Mouse (Mus musculus) embryo, embryonic 11.5 days (tissue): Measurements from ENCODE around the gene Spg21.

ENCODE experiments used
- DNase-seq: peaks from one replicate; pipeline ENCODE4 v3.0.0-alpha.2; 2012; ENCODE audit warnings: low read depth, low spot score

Gene Spg21

DNA sequence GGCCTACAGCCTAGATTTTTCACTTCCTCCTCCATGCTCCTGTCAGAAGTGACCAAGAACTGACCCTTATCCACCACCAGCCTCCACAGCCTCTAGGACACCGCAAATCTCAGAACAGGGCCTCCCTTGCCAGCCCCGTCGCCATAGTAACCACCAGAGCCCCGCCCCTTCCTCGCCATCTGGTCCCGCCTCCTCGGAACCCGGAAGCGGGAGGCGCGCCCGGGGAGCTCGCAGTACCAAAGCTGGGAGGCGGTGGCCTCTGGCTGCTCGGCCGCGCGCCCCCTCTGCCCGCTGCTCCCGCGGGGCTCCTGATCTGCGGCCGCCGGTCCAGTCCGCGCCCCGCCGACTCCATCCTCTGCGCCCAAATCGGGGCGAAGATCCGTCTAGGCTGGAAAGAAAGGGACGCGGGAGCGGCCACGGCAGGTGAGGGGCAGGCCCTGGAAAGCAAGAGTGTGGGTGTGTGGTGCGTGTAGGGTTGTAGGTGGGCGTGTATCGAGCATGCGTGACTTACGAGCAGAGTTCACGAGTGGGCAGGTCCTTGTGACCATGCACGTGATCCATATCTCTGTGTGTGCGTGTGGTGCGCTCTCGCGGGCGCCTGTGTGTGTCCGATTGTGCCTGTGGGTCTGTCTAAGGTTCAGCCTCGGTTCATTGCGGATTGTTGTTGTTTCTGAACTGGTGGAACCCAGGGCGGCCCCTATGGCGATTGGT lies at the start of gene Spg21:
TSS of gene Spg21 (plus strand) at position 216 of the 711 bp plus-strand sequence.
- peak; percentile 91 for DNase-seq

DNA sequence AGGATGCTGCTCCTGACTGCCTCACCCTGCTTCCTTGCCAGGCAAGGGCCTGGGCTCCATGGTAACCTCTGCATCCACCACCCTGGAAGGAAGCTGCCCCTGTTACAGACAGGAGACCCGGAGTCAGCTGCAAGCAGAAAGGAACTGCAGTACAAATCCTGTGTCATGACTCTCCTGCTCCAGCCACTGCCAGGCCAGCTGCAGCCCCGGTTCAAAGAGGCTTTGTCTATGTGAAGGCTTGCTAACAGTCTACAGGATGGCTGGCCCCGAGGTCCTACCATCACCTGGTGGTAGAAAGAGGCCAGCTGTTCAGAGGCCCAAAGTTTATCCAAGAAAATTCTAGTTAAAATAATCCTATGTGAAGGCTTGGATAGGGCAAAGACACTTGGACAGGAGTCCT lies 49.4 kb upstream of the Spg21 start:
- no peak for DNase-seq

DNA sequence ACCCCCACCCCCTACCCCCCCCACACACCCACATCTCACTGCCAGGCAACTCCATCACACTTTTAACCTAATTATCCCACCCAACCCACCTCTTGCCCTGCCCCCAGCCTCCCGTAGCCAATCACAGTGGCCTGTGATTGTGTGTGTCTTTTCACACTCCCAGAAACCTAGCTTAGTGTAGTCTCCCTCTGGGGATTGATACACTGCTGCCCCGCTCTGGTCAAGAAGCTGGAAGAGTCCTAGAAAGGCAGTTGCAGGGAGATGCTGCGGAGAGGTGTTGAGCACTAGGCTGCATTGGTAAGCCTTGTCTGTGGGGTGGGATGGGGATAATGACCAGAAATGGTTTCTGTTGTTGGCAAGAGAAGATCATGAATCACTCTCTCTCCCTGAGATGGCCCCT lies 43.0 kb upstream of the Spg21 start:
- no peak for DNase-seq

DNA sequence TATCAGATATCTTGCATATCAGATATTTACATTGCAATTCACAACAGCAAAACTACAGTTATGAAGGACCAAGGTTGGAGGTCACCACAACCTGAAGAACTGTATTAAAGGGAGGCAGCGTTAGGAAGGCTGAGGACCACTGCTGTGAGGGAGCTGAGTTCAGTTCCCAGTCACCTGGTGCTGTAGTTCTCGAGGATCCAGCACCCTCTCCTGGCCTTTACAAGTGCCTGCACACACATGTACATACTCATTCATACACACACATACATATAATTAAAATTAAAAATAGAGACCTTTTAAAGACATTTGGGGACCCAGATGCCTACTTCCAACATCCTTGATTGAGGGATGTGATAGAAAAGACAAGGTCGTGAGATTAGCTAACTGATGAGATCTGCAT lies 41.1 kb upstream of the Spg21 start:
- no peak for DNase-seq

DNA sequence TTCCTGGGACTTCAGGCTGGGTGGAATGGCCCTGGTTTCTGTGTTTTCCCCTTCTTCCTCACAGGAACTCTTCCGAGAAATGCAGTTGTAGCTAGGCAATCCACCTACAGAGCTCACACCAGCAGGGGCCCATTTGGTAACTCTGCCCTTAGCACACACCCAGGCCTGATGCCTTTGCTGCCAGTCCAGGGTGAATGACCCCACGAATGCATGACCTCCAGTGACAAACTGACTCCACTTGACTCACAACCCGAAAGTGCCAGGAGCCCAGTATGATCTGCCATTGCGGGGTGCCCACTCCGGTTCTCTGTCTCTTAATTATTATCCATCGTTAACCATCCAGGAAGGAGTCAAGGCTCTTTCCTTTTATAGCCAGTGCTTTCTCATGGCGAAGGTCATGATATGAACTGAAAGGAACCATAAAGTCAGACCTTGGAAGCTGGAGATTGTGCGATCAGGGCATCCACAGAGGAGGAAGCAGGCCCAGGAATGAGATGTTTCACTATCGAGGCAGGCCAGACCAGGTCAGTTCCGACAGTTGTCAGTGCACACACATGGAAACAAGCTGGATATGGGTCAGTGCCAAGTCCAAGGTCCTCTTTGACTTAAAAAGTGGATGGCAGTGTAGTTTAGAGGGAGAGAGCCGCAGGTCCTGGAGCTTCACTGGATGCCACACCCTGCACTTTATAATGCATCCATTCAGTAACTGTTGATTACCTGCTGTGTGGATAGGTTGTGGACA lies 37.8 kb upstream of the Spg21 start, which contains the start of gene Slc51b:
TSS of gene Slc51b (minus strand) at position 196 of the 742 bp plus-strand sequence.
- DNase-seq: no peak

DNA sequence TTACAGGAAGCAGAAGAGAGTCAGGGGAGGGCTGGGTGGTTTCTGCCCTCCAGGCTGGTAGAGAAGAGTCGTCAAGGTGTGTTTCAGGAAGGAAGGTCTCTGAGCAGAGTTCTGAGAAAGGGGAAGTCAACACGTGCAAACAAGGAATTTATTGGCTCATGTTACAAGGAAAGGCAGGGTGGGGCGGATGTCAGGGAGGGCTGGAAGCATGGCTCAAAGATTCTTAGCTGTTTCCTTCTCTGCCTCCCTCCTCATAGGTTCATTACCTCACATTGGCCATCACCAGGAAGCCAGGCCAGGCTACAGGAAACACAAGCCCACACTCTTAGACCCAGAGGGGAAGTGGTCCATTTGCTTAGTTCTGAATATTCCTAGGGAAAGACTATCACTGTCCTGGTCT lies 36.4 kb upstream of the Spg21 start:
- no peak for DNase-seq

DNA sequence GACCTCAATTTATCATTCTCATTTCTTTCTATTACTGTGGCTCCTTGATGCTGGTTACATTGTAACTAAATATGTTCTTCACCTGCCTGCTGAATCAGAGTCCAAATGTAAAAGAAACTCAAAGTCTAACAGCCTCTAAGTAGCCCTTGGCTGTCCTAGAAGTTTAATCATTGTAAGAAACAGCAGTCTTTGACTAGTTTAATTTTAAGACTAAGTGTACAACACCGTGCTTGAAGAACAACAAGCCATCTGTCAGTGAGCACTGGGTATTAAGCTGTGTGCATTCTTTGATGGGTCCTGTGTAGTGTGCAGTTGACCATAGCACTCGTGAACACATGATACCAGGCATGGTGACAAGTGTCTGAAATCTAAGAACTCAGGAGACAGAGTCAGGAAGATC lies 33.2 kb upstream of the Spg21 start:
- DNase-seq: no peak

DNA sequence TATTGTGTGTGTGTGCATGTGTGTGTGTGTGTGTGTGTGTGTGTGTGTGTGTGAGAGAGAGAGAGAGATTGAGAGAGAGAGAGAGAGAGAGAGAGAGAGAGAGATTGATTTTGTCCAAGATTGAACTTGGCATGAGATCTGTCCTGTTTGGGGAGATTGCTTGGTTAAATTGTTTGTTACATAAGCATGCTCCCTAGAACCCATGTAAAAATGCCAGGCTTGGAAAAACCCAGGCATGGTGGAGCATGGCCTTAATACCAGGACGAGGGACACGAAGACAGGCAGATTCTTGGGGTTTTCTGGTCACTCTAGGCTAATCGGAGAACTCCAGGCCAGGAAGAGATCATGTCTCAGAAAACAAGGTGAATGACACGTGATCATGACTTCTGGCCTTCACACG lies 32.7 kb upstream of the Spg21 start:
- no peak for DNase-seq

DNA sequence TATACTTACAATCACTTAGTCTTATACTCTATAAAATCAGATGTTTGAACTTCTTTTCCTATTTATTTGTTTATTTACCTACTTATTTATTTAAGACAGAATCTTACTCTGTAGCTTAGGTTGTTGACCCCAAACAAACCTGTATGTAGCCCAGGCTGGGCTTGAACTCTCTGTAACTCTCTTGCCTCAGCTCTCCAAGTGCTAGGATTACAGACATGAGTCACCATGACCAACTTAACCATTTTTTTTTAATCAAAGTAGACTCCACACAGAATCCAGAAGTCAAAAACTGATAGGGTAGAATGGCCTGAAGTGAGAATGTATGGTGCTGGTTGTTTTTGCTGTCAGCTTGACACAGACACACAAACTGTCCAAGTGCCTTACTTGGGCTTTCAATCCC lies 30.3 kb upstream of the Spg21 start:
- DNase-seq: no peak

DNA sequence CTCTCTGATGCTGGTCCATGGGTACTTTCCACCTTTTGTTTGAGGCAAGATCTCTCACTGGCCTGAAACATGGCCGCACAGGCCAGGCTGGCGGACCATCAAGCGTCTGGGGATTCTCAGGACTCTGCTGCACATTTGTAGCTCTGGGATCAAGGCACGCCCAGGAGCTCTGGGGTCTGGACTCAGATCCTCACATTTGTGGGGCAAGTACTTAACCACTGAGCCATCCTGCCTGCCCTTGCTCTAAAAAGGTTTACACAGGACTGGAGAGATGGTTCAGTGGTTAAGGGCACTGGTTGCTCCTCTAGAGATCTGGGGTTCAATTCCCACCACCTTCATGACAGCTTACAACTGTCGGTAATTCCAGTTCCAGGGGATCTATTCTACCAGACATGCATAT lies 29.8 kb upstream of the Spg21 start:
- no peak for DNase-seq

DNA sequence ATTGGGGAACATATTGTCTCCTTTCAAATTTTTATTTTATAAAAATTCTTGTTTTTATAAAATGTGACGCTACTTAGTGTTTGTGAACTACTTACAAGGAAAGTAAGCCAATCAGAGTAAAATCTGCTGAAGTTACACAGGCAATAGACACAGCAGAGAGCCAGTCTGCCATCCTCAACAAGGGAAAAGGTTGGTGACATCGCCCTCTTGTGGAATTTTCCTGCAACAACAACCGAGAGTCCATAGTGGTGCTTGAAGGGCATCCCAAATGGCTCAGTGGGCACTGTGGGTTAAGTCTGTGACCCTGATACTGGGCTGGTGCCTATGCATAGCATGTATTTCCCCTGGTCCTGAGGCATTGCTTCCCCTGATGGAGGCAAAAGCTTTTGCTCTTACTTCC lies 28.5 kb upstream of the Spg21 start:
- DNase-seq: peak; percentile 76

DNA sequence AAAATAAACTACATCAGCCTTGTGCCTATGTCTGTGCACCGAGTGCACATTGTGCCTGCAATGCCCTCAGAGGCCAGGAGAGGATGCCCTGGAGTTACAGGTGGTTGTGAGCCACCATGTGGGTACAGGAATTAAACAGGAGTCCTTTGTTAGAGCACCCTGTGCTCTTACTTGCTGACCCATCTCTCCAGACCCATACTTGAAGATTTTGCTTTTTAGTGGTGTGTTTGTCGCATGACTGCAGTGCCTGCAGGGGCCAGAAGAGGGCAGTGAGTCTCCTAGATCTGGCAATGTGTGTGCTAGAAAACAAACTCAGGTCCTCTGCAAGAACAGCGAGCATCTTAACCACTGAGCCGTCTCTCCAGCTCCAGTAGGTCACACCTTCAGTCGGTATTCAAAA lies 26.6 kb upstream of the Spg21 start:
- peak; percentile 26 for DNase-seq

DNA sequence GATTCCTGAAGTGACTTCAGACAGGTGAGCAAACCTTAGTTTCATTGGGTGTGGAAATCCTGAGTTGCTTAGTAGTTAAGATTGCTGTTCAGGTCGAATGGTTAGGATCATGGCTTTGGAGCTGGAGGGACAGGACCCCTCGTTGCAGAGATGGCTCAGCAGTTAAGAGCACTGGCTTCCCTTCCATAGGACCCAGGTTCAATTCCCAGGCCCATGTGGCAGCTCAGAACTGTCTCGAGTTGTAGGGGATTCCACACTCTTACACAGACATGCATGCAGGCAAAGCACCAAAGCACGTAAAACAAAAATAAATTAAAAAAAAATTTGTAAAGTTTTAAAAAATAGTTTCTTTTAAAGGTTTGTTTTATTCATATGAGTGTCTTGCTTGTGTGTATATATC lies 25.5 kb upstream of the Spg21 start:
- DNase-seq: no peak

DNA sequence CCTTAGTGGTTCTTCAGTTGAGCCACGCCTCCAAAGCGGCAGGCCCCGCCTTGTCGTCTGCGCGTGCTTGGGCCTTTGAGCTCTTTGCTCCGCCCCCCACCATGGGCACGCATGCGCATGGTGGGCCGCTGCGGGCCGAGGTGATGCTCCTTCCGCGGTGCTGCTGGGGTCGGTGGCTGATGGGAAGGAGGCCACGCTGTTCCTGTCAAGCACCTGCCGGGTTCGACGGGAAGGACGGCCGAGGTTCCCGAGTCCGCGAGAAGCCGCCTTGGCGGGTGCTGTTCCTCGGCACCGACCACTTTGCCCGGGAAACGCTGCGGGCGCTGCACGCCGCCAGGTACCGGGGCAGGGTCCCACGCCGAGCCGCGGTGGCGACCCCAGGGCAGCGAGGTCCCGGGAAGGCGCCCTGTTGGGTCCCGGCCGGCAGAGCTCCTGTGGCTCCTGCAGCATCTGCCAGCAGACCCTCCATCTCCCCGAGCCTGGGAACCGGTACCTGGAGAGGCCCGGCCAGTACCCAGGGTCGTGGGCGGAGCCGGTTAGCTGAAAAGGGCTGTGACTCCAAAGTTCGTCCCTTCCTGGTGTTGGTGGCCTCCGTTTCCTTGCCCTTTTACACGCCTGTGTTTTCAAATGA lies 25.0 kb upstream of the Spg21 start, which contains the start of gene Mtfmt:
TSS of gene Mtfmt (plus strand) at position 112 of the 631 bp plus-strand sequence.
- peak; percentile 93 for DNase-seq

DNA sequence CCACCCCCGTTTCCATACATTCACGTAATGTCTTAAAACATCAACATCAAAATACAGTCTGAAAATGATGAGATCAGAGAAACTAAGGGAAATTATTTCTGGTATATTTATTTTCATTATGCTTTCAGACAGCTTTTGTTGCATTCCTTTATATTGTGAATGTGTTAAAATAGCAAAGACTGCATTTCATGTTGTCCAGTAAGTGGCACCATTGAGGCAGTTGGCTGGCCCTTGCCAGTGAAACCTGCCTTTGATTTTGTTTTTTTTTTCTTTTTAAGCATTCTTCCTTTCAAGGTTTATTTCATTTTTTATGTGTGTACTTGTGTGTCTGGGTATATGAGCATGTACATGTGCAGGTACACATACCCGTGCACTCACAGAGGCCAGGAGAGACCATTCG lies 16.1 kb upstream of the Spg21 start:
- DNase-seq: no peak

DNA sequence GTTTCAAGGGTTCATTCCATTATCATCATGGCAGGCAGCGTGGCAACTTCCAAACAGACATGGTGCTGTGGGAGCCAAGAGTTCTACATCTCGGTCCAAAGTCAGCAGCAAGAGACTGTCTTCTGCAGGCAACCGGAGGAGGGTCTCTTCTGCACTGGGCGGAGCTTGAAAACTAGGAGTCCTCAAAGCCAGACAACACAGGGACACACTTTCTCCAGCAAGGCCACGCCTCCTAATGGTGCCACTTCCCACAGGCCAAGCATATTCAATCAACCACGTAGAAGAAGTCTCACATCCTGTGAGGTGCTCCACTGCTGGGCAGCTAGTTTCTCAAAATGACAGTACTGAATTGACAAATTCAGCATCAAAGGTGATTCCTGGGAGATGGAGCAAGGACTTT lies 12.8 kb upstream of the Spg21 start:
- no peak for DNase-seq

DNA sequence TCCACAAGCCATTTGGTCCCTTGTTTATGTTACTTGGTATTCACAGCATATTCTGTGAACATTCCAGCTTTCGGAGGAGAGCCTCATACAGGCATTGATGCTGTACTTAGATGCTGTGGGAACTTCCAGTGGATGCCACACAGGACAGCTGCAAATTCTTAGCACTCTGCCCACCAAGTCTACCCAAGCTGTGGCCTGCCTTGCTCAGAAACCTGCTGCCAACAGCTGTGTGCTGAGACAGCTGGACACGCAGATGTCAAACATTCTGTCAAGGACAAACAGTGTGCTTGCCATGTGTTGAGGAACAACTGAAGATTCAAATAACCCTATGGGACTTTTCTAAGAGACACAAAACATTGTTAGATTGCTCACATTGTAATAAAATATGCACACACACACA lies 1.8 kb upstream of the Spg21 start:
- DNase-seq: no peak

DNA sequence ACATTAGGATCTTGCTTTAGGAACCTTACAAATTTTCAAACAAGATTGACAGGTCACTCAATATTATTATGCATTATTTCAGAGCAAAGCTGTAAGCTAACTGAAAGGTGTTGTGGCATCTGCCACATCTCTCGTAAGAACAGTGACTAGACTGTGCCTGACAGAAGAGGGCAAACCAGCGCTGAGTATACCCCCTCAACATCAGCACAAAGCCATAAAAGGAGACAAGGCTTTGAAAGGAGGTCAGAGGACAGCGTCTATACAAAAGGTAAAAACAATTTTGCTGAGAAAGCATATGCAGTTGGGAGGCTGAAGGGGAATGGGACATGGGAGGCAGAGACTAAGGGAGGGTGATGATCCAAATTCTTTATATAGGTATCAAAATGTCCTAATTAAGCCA lies 549 bp upstream of the Spg21 start:
- DNase-seq: no peak

DNA sequence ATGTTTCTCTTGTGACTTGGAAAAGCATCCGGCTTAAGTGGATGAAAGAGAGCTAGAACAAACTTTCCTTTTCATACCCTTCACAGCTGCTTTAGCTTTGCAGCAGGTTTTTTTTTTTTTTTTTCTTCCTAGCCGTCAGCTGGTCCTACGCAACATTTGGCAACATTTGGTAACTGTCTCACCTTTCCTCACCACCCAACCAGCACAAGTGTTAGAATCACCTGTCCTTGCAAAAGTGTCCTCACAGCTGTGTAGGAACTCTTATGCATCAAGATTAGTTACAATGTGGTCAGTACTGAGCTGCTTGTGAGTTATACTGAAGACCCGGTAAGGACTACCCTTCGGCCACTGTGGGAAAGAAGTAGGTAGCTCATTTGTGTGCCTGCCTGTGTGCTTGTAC lies 1.8 kb downstream of the Spg21 start:
- DNase-seq: no peak

DNA sequence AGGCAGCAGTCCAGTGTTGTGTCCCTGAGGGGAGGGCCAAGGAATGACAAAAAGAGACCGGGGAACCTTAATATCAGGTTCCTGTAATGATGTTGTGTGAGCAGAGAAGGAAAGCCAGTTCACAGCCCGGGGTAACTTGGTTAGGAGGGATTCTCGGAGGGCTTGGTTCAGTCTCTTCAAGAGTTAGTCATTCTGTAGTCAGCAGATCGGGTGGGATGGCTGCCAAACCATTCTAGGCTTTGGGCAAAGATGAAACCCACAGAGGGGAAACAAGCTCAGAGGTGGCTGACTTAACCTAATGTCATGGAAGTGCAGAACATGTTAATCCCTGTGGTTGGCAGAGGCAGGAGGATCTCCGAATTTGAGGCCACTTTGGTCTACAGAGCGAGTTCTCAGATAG lies 3.4 kb downstream of the Spg21 start:
- no peak for DNase-seq

DNA sequence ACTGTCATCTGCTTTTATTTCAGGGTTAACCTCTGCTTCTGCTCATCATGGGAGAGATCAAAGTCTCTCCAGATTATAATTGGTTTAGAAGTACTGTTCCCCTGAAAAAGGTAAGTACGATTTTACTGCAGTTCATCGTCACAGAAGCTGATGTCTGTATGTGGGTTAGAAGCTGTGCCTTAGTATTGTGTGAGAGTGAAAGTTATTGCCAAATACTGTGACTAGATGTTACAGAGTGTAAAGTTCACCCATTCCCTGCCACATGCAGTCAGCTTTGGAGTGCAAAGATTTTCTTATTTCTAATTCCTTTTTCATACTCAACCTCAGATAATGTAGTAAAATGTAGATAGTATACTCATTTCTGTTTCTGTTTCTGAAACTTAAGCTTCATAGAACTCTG lies 4.5 kb downstream of the Spg21 start:
- DNase-seq: no peak

DNA sequence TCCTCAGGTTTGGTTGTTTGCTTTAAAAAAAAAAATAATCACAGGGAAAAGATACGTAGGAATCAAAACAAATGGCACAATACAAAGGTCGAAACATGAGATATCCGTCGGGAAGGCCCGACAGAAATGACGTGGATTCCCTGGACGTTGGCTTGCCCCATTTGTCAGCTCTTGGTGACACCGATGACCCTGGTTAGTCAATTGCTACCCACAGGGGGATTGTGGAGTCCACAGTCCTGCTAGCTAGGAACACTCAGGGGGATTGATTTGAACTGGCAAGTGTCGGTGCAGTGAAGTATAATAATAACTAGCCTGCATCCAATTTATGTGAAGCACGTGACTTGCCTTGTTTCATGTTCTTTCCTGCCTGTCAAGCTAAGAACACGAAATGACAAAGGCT lies 6.9 kb downstream of the Spg21 start:
- no peak for DNase-seq

DNA sequence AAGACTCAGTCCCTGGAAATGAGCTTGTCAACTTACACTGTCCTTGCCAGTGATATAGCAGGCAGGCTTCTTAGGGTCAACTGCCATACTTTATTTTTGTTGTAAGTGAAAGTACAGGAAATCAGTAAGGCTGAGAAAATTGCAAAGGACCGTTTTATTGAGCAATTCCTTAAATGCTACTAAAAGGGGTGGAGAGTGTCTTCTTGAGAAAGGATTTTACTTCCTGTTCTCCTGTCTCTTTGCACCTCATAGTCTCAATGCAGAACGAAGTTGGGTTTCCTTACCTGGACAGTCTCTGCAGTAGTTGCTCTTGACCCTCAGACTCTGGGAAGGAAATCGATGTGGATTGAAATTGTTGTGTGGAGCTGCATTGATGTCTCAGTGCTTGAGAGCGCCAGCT lies 12.0 kb downstream of the Spg21 start:
- no peak for DNase-seq
